Mouse (Mus musculus) limb, embryonic 10.5 days (tissue): ENCODE data around the gene Adh1. TPM values are rescaled to one million over a fixed set of nuclear protein-coding genes. Genes with fewer than 3 reads are reported as not detected.

Source experiments
- DNase-seq: peaks from one replicate; pipeline ENCODE4 v3.0.0-alpha.2; 2017; ENCODE audit warnings: low spot score
- H3K27ac ChIP-seq: fragments of 300-500 bp; sonication (generic); 2 replicates; pipeline ENCODE4 v1.5.1; 2016; ENCODE audit warnings: mild to moderate bottlenecking
- H3K27me3 ChIP-seq: fragments of 300-500 bp; sonication (generic); 2 replicates; pipeline ENCODE4 v1.6.1; 2016; ENCODE audit warnings: low read depth, mild to moderate bottlenecking; ENCODE audit not compliant: poor library complexity, severe bottlenecking
- H3K36me3 ChIP-seq: fragments of 300-500 bp; sonication (generic); 2 replicates; pipeline ENCODE4 v1.6.1; 2016; ENCODE audit warnings: mild to moderate bottlenecking, moderate library complexity
- H3K4me1 ChIP-seq: fragments of 300-500 bp; sonication (generic); 2 replicates; pipeline ENCODE4 v1.6.1; 2016
- H3K4me3 ChIP-seq: fragments of 300-500 bp; sonication (generic); 2 replicates; pipeline ENCODE4 v1.5.1; 2016; ENCODE audit warnings: mild to moderate bottlenecking, moderate library complexity
- H3K9me3 ChIP-seq: fragments of 300-500 bp; sonication (generic); replicated peaks from 2 replicates; pipeline ENCODE4 v1.6.1; 2016; ENCODE audit warnings: mild to moderate bottlenecking
- WGBS: fragments of 180-500 bp; shearing (Covaris S2); methylation state at CpG from one replicate; pipeline ENCODE4 v1.1.7; 2016; 5-methylcytosine and 5-hydroxymethylcytosine counted together
- polyA plus RNA-seq: library from polyadenylated mRNA; unstranded; fragments of >200 nt; fragmentation: Nextera tagmentation; extraction: Ambion mirVana; gene quantifications from 2 replicates; pipeline ENCODE4 v1.2.1, GENCODE M21; 2016

Gene Adh1
- polyA plus RNA-seq, result 2.5 and 3.3 TPM in 2 replicates

DNA sequence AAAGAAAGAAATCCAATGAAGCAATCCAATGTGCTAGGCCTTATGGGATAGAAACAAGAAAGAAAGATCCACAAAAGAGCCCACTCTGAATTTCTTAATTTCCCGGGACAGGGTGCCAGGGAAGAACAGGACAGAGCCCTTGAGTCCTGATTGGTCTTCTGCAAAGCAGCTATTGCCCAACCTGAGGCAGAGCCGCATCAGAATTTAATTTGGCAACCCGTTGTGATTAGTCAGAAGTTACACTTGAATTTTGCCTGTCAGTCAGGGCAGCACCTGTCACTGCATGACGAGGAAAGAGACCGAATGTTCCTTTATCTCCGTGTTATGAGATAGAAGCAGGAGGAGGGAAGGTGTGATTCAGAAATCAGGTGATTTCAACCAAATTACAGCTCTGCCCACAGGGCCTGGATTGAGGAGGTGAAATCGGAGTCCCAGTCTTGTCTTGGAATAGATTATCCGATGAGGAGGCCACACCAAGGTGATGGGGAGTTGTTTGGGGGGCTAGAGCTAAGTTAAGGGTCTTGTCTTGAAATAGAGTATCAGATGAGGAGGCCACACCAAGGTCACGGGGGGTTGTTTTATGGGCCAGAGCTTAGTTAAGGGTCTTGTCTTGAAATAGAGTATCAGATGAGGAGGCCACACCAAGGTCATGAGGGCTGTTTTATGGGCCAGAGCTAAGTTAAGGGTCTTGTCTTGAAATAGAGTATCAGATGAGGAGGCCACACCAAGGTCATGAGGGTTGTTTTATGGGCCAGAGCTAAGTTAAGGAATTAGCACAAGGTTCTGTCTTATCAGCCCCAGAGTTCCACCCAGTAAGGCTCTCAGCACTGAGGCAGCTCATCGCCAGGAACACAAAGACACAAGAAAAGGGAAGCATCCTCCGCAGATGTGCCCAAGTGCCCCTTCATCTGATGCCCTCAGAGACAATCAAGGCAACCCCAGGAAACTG lies at the start of gene Adh1:
Adh1 (plus strand) TSS at position 271 of the 949 bp plus-strand sequence.
- H3K27me3 ChIP-seq, result no peaks in the 10 kb centered on the region
- no peaks in the 10 kb centered on the region for H3K36me3 ChIP-seq
- H3K27ac ChIP-seq, result no peak within 1 kb of the TSS
- no peak for DNase-seq
- 84% methylated on average over 11 of the region's 11 CpGs for WGBS
- no peaks in the 10 kb centered on the region for H3K9me3 ChIP-seq
- H3K4me1 ChIP-seq, result peaks cover 4% of the 10 kb centered on the region; the same call in 1 of the 2 replicates
- no peak within 1 kb of the TSS for H3K4me3 ChIP-seq

DNA sequence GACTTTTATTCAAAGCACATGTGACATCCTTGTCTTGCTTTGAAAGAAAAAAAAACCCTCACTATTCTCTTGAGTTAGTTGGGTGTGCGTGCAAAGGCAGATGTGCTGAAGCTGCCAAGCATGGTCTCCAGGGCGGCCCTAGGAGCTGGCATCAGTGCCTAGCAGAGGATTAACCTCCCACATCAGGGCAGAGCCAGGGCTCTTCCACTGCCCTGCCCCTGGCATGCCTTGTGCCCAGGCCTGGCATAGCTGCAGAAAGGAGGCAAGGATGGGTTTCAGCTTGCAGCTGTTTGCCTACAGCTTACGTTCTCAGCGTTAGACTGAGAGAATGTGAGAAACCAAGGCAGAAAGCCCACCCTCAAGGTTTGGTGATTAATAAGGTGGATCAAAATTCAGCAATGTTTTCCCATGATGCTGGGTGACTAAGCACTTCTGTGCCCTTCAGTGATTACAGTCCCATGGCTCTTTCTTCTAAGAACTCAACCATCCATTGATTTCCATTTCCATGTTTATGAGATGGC lies 48.3 kb upstream of the Adh1 start:
- H3K4me1 ChIP-seq, result peaks cover 6% of the 10 kb centered on the region
- H3K27ac ChIP-seq, result no peak overlapping the region
- no peak for DNase-seq
- no peaks in the 10 kb centered on the region for H3K9me3 ChIP-seq
- 94% methylated on average over 4 of the region's 4 CpGs for WGBS
- H3K27me3 ChIP-seq, result no peaks in the 10 kb centered on the region
- no peaks in the 10 kb centered on the region for H3K36me3 ChIP-seq
- H3K4me3 ChIP-seq, result no peak overlapping the region

DNA sequence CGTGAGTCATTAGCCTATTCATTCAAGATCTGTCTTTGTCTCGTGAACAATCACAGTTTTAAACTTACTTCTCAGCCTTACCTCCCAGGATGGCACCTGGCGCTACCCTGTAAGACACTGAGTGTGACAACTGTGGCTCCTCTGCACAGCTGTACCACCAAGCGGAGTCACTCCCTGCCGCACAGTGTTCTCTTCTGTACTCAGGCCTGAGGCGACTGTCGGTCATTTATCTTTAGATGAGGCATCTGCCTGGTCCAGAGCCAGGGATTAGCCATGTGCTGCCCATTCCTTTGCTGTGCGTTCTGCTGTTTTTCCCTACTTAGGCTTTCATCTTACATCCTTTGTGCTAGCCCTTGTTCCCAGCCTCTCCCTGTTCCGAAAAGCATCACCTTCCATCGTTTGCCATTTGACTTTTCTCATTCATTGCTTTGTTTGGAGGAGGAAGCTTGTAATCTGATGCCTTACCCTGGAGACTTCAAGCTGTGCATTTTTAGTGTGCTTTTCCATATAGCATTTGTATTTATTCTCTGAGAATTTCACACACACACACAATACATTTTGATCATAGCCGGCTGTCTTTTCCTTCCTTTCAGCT lies 45.3 kb upstream of the Adh1 start:
- Histone ChIP-seq H3K27ac (0 out of 2 replicates have a peak overlapping the region, but pooled peaks have one; percentile 53), H3K27me3 (no peaks in the 10 kb centered on the region), H3K4me1 (peaks cover 6% of the 10 kb centered on the region), H3K36me3 (no peaks in the 10 kb centered on the region), H3K9me3 (no peaks in the 10 kb centered on the region), H3K4me3 (no peak overlapping the region)
- no peak for DNase-seq
- WGBS, result 63% methylated on average over 11 of the region's 11 CpGs

DNA sequence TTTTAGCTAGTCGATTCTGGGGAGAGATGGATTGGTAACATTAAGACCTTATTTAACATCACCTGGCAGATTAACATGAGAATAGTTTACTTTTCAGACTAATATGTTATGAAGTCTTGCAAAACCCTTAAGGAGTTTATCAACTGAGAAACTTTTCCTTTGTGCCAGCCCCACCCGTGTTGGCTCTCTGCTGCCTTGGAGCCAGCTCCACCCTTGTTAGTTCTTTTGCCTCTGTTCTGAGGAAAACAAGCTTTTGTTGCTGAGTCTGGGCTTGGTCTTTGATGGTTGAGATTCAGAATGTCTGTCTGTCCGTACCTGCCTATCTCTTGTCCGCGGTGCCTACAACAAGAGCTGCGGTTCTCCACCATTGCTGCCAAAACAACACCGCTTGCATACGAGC lies 44.7 kb upstream of the Adh1 start:
- Histone ChIP-seq H3K27me3 (no peaks in the 10 kb centered on the region), H3K36me3 (no peaks in the 10 kb centered on the region), H3K9me3 (no peaks in the 10 kb centered on the region), H3K27ac (no peak overlapping the region), H3K4me3 (no peak overlapping the region), H3K4me1 (peaks cover 6% of the 10 kb centered on the region)
- no peak for DNase-seq
- WGBS, result 89% methylated on average over 8 of the region's 8 CpGs

DNA sequence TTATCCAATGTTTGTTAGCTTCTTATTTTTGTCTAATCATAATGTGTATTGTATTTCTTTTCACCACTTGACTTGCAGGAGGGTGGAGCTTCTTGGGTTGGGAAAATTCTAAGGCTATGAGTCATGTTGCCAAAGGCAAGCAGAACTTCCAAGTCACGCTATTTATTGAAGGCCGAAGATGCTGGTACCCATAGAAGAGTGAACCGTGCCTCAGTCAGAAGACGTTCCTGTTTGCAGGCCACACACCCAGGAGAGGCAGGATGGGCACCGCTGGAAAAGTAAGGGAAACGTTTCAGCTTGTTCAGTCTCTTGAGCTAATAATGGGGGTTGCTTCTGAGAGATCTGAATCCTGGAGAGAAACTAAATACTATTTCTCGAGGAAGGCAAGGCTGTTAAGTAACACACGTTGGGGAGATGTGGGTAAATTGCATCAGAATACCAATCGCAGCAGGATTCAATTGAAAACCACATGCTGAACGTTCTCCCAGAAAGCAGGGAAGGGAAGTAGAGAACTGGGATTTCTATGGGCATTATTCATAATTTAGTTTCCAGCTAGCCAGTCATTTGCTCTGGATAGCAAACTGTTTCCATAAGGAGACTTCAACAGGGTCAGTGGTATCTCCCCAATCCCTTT lies 43.0 kb upstream of the Adh1 start, which contains the start of gene Adh7:
Adh7 (plus strand) TSS at position 130 of the 634 bp plus-strand sequence.
- H3K27ac ChIP-seq, result no peak within 1 kb of the TSS
- H3K36me3 ChIP-seq, result no peaks in the 10 kb centered on the region
- no peak for DNase-seq
- peaks cover 6% of the 10 kb centered on the region for H3K4me1 ChIP-seq
- no peaks in the 10 kb centered on the region for H3K9me3 ChIP-seq
- H3K27me3 ChIP-seq, result no peaks in the 10 kb centered on the region
- WGBS, result 82% methylated on average over 10 of the region's 10 CpGs
- no peak within 1 kb of the TSS for H3K4me3 ChIP-seq

DNA sequence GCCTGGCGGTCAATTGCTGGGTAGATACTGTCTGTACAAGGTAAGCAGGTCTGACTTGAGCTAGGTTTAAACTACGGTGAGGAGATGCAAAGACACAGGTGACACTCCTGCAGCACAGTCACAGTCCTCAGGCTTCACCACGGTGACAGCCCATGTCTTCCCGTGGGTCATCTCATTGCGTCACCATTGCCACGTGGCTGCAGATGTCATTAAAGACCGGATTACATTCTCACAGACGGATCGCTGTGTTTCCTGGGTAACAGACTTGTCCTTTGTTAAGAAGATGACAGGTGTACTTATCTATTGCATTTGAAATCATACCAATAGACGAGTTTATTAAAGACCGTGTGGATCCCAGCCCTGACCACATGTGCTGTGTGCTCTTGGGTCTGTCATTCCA lies 39.7 kb upstream of the Adh1 start:
- Histone ChIP-seq H3K4me3 (no peak overlapping the region), H3K36me3 (no peaks in the 10 kb centered on the region), H3K27ac (no peak overlapping the region), H3K9me3 (no peaks in the 10 kb centered on the region), H3K4me1 (peaks cover 5% of the 10 kb centered on the region; the same call in 1 of the 2 replicates), H3K27me3 (no peaks in the 10 kb centered on the region)
- DNase-seq, result no peak
- WGBS, result 93% methylated on average over 11 of the region's 11 CpGs

DNA sequence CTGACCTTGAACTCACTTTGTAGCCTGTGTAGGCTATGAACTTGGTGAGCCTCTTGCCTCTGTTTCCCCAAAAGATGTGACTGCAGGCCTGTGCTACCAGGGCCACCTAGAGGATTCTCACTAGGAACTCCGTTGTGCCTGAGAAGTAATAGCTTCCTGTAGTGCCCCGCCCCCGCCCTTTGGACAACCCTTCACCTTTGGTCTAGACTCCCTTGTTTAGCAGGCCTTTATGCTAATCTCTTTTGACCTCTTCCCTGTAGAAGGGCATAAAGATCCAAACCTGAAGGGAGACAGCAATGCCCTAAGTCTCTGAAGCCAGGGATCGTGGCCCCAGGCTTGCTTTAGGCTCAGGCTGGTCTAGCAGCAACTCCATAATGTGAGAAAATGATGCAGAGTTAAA lies 38.3 kb upstream of the Adh1 start:
- H3K27ac ChIP-seq, result no peak overlapping the region
- H3K27me3 ChIP-seq, result no peaks in the 10 kb centered on the region
- no peak overlapping the region for H3K4me3 ChIP-seq
- no peak for DNase-seq
- H3K9me3 ChIP-seq, result no peaks in the 10 kb centered on the region
- peaks cover 5% of the 10 kb centered on the region; the same call in 1 of the 2 replicates for H3K4me1 ChIP-seq
- 72% methylated on average over 4 of the region's 4 CpGs for WGBS
- H3K36me3 ChIP-seq, result no peaks in the 10 kb centered on the region

DNA sequence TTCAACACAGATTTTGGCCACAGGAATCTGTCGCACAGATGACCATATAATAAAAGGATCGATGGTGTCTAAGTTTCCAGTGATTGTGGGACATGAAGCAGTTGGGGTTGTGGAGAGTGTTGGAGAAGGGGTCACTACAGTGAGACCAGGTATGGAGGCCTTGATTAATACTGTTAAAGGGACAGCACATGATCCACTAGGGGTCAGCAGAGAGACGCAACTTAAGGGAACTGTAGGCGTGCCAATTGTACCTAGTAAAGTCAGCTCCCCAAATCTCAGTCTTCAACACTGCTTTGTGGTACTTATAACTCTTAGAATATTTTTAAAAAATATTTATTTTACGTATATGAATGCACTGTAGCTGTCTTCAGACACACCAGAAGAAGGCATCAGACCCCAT lies 37.8 kb upstream of the Adh1 start:
- no peaks in the 10 kb centered on the region for H3K9me3 ChIP-seq
- 58% methylated on average over 5 of the region's 5 CpGs for WGBS
- no peak overlapping the region for H3K27ac ChIP-seq
- H3K4me1 ChIP-seq, result peaks cover 5% of the 10 kb centered on the region; the same call in 1 of the 2 replicates
- no peak overlapping the region for H3K4me3 ChIP-seq
- H3K27me3 ChIP-seq, result no peaks in the 10 kb centered on the region
- peak; percentile 53 for DNase-seq
- H3K36me3 ChIP-seq, result no peaks in the 10 kb centered on the region

DNA sequence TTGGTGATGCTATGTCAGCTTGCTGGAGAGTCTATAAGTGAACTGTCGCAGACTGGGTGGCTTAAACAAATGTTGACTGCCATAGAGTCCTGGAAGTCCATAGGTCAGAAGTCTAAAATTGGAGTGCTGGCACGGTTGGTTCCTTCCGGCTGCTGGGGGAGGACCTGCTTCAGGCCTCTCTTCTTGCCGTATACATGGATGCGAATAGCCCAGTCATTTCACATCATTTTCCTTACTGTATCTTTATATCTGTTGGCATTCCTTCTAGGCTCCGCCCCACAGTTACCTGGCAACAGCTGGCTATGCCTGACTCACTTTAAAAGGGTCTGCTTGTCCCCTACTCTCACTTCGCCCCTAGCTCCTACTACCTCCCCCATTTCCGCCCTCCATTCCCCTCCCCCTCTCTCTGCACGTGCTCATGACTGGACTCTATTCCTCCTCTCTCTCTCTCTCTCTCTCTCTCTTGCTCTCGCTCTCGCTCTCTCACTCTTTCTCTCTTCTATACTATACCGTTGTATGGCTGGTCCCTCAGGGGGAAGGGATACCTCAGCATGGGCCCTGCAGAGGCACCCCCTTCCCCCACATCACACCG lies 36.3 kb upstream of the Adh1 start:
- no peaks in the 10 kb centered on the region for H3K27me3 ChIP-seq
- H3K4me1 ChIP-seq, result peaks cover 5% of the 10 kb centered on the region; the same call in 1 of the 2 replicates
- no peaks in the 10 kb centered on the region for H3K9me3 ChIP-seq
- no peak overlapping the region for H3K4me3 ChIP-seq
- WGBS, result 89% methylated on average over 13 of the region's 13 CpGs
- DNase-seq, result no peak
- no peaks in the 10 kb centered on the region for H3K36me3 ChIP-seq
- no peak overlapping the region for H3K27ac ChIP-seq

DNA sequence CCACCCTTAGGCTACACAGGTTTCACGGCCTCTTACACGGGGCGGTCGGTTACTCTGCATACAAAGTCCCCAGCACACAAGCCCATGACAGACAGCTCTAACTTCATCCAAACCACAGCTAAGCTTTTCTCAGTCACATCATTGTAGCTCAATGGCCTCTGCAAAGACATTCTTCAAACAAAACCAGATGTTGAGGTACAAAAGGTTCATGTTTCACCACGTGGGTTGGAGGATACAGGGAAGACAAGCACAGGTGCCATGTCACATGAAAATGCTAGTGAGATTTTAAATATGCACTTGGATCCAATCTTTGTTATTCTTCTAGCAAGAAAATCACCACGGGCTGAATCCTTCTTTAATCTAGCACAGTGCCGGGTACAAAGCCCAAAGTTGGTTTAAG lies 35.5 kb upstream of the Adh1 start:
- H3K36me3 ChIP-seq, result no peaks in the 10 kb centered on the region
- WGBS, result 76% methylated on average over 7 of the region's 7 CpGs
- peaks cover 5% of the 10 kb centered on the region; the same call in 1 of the 2 replicates for H3K4me1 ChIP-seq
- no peak overlapping the region for H3K4me3 ChIP-seq
- H3K27ac ChIP-seq, result no peak overlapping the region
- no peaks in the 10 kb centered on the region for H3K27me3 ChIP-seq
- no peak for DNase-seq
- H3K9me3 ChIP-seq, result no peaks in the 10 kb centered on the region

DNA sequence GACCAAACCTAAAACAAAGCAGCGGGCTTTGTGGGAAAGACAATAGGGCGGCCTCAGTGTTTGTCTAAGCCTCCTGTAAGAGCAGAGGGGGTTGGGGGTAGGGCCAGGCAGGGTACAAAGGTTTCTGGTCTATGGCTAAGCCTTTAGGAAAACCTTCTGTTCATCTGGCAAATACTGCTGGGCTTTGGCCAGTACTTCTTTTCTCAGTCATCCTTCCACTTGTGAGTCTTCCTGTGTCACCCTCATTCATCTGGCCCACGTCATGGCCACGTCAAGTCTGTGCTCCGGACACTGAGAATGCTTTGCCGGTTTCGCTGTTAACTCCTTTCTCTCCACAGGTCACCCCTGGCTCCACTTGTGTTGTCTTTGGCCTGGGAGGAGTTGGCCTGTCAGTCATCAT lies 34.9 kb upstream of the Adh1 start:
- Histone ChIP-seq H3K27ac (no peak overlapping the region), H3K36me3 (no peaks in the 10 kb centered on the region), H3K27me3 (no peaks in the 10 kb centered on the region), H3K4me1 (peaks cover 5% of the 10 kb centered on the region; the same call in 1 of the 2 replicates), H3K4me3 (no peak overlapping the region), H3K9me3 (no peaks in the 10 kb centered on the region)
- no peak for DNase-seq
- WGBS, result 84% methylated on average over 7 of the region's 7 CpGs

DNA sequence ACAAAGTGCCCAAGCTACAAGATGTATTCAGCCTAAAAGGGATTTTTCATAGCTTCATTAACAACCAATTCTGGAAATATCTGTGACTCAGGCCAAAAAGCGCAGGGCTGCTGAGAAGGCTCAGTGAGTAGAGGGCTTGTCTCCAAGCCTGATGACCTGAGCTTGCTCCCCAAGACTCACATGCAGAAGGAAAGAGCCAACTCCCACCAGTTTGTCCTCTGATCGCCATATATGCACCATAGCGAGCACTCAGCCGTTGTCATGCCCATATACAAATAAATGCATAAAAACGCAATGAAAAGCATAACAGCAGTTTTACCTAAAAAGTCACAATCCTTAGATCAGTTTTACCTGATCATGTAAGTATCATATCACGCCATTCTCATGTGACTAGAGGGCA lies 34.3 kb upstream of the Adh1 start:
- H3K27me3 ChIP-seq, result no peaks in the 10 kb centered on the region
- 95% methylated on average over 6 of the region's 6 CpGs for WGBS
- H3K27ac ChIP-seq, result no peak overlapping the region
- no peak for DNase-seq
- no peaks in the 10 kb centered on the region for H3K9me3 ChIP-seq
- H3K4me1 ChIP-seq, result peaks cover 5% of the 10 kb centered on the region; the same call in 1 of the 2 replicates
- no peaks in the 10 kb centered on the region for H3K36me3 ChIP-seq
- no peak overlapping the region for H3K4me3 ChIP-seq
